Mouse (Mus musculus): ENCODE data around the gene Dusp1.

Dusp1 gene

DNA sequence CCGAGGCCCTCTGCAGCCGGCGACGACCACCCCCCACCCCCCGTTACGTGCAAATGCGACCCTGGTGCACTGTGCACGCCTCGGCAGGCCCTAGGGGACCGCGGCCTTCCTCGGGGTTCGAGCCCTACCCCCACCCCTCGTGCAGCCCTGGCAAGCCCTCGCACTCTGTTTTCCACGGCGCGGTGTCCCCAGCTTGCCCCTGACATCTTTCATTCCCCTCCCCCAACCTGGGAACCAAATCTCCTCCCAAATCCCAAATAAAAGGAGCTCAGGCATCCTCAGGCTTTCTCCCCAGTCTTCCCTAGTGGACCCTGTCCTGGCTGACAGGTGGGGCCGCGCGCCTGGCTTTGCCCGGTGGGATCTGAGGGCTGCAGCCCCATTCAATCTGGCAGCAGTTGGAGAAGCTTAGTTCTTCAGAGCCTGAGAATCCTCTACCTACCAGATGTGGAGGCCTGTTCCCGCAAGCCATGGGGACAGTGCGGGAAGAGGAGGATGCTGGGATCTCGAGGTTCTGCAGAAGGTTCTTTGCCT lies at the start of gene Dusp1:
Gene Dusp1 (minus strand): TSS at position 478 of the 531 bp plus-strand sequence.
- DNase-seq = no peak

- no peak for DNase-seq
Observed at GRCm38 (mm10) chr17:26611328-26611727, 49.4 kb upstream of the Dusp1 start.

- no peak for DNase-seq
Observed at GRCm38 (mm10) chr17:26609820-26610219, 47.9 kb upstream of the Dusp1 start.

DNA sequence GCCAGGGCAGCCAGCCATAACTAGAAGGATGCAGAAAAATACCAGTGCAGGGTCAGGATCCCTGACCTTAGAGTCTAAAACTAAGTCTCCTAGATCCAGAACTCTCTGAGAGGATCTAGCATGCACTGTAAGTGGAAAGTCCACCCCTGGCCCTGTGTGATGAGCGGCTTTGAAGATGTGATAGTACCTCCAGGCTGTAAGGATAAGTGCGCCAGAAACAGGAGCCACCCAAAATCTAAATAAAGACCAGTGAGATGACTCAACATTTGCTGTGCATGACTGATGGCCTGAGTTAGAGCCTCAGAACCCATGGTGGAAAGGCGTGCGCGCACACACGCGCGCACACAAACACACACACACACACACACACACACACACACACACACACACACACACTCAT lies 46.9 kb upstream of the Dusp1 start:
- no peak for DNase-seq

- DNase-seq = no peak
Observed at GRCm38 (mm10) chr17:26608348-26608747, 46.4 kb upstream of the Dusp1 start.

GRCm38 (mm10) chr17:26606516-26606915 lies 44.6 kb upstream of the Dusp1 start:
- no peak for DNase-seq

GRCm38 (mm10) chr17:26605636-26606035 lies 43.7 kb upstream of the Dusp1 start:
- DNase-seq = no peak

DNA sequence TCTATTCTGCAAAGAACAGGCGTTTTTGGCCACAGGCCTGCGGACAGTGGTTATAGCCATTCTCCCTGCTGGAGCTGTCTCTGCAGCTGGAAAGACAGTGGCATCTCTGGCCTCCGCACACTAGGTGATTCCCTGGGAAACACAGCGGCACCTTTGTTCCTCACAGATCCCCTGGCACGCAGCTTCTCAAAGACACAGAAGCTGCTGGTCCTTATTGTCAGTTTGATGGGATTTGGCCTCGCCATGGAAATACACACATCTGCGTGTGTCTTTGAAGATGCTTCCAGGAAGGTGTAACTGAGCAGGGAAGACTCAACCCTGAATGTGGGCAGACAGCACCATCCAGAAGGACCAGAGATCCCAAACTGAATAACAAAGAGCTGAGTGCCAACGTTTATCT lies 41.4 kb upstream of the Dusp1 start:
- no peak for DNase-seq

DNA sequence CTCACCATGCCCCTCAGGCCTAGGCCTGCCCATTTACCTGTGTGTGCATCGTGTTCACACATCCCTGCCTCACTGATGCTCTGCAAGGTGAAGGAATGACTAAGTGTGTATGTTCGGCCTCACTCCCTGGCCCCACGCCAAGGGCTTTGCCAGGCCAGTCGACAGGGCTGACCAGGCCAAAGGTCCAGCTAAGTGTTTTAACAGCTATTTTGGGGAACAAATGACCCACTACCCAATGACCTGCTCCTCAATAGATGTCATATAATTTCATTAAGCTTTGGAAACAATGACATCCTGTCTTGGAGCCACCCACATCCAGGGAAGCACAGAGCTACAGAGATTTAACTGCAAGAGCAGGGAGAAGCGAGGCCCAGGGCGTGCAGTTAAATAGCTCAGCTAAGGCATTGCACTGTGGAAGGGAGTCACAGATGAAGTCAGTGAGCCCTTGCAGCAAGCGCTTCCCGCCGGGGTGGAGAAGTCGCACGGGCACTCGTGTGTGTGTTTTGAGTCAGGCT lies 40.5 kb upstream of the Dusp1 start:
- DNase-seq = peak; percentile 76

DNA sequence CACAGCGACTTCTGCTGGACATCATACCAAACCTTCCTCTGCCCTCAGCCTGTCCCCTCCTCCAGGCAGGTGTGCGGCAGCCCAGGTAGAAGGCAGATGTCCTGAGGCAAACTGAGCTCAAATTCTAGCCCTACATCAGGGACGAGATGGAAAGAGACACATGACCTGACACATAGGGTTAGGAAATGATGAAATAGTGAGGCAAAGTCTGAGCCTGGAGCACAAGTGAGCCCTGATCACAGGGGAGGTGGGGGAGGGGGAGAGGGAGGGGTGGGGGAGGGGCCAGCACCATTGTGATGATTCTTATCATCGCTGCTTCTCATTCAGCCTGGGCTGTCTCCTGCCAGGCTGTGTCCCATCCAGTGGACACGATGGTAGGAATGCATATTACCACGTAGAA lies 40.0 kb upstream of the Dusp1 start:
- DNase-seq = no peak

- no peak for DNase-seq
Observed at GRCm38 (mm10) chr17:26601514-26601913, 39.6 kb upstream of the Dusp1 start.

GRCm38 (mm10) chr17:26600913-26601447 lies 39.1 kb upstream of the Dusp1 start:
- DNase-seq = no peak

GRCm38 (mm10) chr17:26598845-26599244 lies 36.9 kb upstream of the Dusp1 start:
- no peak for DNase-seq

DNA sequence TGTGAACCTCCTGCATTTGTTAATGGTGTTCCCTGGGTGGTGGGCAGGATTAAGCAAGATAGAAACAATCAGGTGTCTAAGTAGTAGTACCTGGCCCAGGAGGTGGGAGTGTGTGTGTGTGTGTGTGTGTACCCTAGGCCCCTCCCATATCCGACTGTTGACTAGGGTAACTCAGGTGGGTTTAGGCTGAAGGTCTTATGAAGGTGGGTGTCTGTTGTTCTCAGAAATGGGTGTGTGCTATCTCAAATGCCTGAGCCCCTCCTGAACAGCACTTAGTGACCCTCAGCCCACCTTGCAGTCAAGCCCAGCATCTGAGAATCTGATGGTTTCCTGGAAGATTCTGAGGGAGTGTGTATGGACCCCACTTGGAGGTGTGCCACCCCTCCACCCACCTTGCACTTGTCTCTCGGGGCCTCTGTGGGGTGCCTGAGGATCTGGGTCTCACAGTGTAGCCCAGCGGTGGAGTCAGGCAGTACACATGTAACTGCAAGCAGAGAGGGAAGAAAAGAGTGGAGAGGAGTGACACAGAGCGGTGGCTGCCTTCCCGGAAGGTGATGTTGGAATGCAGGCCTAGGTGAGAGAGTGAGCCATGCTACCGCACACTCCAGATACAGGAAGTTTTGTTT lies 35.0 kb upstream of the Dusp1 start:
- DNase-seq = no peak

GRCm38 (mm10) chr17:26596168-26596658 lies 34.3 kb upstream of the Dusp1 start:
- DNase-seq = no peak

DNA sequence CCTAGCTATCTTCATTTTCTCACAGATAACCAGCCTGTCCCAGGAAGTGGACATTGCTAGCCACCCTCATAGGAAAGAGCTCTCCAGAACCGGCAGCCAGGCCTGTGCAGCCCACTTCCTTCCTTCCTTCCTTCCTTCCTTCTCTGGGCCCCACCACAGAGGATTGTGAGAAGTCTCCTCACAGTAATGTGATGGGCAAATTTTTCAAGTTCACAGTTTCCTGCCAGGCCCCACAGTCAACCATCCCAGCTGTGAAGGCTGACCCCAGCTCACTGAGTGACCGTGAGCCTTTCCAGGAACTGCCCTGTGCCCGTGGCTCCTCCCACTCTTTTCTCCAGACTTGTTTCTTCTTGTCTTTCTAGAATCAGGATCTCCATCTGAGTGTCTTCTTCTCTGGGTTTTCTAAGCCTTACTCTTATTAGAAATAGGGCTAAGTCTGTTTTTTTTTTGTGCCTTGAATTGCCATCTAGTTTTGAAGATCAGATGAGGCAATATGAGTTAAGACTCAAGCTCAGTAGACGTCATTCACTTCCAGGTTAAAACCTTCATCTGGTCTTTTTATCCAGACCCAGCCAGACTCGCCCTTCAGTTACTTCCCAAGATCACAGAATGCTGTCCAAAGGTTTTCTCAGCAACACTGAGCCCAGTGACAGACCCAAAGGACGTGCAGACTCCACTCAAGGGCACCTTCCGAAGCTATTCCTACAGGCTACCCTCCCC lies 33.7 kb upstream of the Dusp1 start:
- peak; percentile 59 for DNase-seq

GRCm38 (mm10) chr17:26594958-26595357 lies 33.0 kb upstream of the Dusp1 start:
- no peak for DNase-seq

DNA sequence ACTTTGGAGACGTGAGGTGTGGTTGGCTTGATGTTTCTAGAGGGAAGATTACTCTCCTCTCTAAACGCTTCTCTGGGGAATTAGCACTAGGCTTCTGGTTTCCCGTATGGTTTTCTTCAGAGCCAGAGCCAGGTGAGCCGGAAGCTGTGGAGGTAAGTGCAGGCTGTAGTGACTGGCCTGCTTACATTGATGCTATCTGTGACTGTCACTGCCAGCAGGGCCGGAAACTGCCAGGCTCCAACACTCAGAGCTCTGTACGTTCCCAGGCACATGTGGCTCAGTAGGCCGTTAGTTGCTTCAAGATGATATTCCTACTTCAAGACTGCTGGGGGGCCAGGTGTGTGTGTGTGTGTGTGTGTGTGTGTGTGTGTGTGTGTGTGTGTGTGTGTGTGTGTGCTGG lies 32.2 kb upstream of the Dusp1 start:
- no peak for DNase-seq

DNA sequence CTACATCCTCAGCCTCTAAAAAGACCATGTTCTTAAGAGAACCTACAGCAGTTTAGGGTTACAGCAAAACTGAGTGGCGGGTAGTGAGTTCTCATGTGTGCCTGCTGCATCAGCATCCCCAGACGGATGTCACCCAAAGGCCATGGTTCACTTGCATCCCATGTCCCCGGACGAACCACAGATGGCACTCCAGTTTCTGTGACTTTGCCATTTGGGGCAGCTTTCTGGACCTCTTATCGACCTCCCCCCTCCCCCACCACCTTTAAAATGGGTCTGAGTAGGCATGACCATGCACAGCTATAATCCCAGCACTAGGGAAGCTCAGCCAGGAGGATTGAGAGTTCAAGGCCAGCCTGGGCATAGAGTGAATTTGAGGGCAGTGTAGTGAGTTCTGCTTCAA lies 31.3 kb upstream of the Dusp1 start:
- DNase-seq = no peak

DNA sequence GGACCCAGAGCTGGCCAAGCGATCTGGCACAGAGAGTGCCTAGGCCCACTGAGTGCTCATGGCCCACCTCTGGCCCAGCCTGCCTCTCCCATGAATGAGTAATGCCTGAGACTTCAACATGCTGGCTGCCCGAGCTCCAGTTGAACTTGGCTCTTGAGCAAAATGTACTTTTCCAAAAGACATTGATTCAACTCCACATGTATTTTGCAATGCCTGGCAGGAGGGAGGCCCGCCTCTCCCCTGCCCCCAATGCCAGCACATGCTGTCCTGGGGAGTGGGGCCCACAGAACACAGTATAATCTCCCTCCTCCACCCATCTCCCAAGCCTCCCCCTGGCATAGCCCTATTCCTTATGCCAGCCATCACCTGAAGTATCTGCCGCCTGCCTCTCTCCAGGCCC lies 30.6 kb upstream of the Dusp1 start:
- DNase-seq = no peak

- no peak for DNase-seq
Observed at GRCm38 (mm10) chr17:26587961-26588487, 26.1 kb upstream of the Dusp1 start.

- peak; percentile 89 for DNase-seq
Observed at GRCm38 (mm10) chr17:26584558-26585136, 22.7 kb upstream of the Dusp1 start.

DNA sequence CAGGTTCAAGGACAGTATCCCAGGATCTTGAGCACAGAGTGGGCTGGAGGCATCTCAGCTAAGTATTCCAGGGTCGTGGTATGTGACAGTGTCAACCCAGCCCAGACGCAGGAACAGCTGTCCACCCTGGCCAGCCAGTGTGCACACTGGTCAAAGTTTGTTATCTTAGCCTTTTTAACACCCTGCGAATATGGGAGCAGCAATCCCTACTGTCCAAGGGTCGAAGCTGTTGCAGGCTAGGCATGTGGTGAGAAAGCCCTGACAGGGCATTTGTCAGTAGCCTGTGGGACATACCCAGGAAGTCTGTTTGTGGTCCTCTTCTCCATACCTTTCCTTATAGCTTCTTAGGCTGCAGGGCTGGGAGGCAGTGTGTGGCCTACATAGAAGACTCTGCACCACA lies 22.1 kb upstream of the Dusp1 start:
- peak; percentile 76 for DNase-seq
